Mouse (Mus musculus) heart, embryonic 13.5 days (tissue): ENCODE measurements around the gene Spdl1. TPM values are rescaled to one million over a fixed set of nuclear protein-coding genes. Genes with fewer than 3 reads are reported as not detected.
"Not testable (repeated sequence)": the region's sequence is repeated elsewhere in the genome, so short reads cannot be mapped to it uniquely, and the experiment has no call there.

Experiments used
- ATAC-seq: fragments of 200-750 bp; cut with Nextera tagmentation; 2 replicates; pipeline ENCODE4 v1.8.0; 2017; ENCODE audit warnings: moderate TSS enrichment; ENCODE audit not compliant: insufficient number of reproducible peaks, low FRiP score, low TSS enrichment; ENCODE audit errors: extremely low read depth
- H3K27ac ChIP-seq: fragments of 300-500 bp; sonication (generic); replicated peaks from 2 replicates; pipeline ENCODE4 v1.5.1; 2015; ENCODE audit warnings: moderate library complexity, mild to moderate bottlenecking, inconsistent platforms
- H3K27me3 ChIP-seq: fragments of 300-500 bp; sonication (generic); replicated peaks from 2 replicates; pipeline ENCODE4 v1.6.1; 2015; ENCODE audit warnings: mild to moderate bottlenecking, inconsistent platforms
- H3K36me3 ChIP-seq: fragments of 300-500 bp; sonication (generic); 2 replicates; pipeline ENCODE4 v1.6.1; 2015; ENCODE audit warnings: mild to moderate bottlenecking, inconsistent platforms
- H3K4me1 ChIP-seq: fragments of 300-500 bp; sonication (generic); 2 replicates; pipeline ENCODE4 v1.6.1; 2015; ENCODE audit warnings: inconsistent platforms
- H3K4me2 ChIP-seq: fragments of 300-500 bp; sonication (generic); 2 replicates; pipeline ENCODE4 v1.6.1; 2015; ENCODE audit warnings: inconsistent platforms, mild to moderate bottlenecking, moderate library complexity
- H3K4me3 ChIP-seq: fragments of 300-500 bp; sonication (generic); 2 replicates; pipeline ENCODE4 v1.5.1; 2015; ENCODE audit warnings: moderate library complexity, mild to moderate bottlenecking, inconsistent platforms
- H3K9ac ChIP-seq: fragments of 300-500 bp; sonication (generic); 2 replicates; pipeline ENCODE4 v1.6.1; 2015; ENCODE audit warnings: inconsistent platforms, mild to moderate bottlenecking, moderate library complexity
- H3K9me3 ChIP-seq: fragments of 300-500 bp; sonication (generic); 2 replicates; pipeline ENCODE4 v1.6.1; 2016; ENCODE audit warnings: inconsistent platforms
- WGBS: fragments of 180-500 bp; shearing (Covaris S2); methylation state at CpG from one replicate; pipeline ENCODE4 v1.1.7; 2015; ENCODE audit warnings: mixed read lengths; 5-methylcytosine and 5-hydroxymethylcytosine counted together
- polyA plus RNA-seq: library from polyadenylated mRNA; unstranded; fragments of >200 nt; fragmentation: Nextera tagmentation; extraction: Ambion mirVana; gene quantifications from 2 replicates; pipeline ENCODE4 v1.2.1, GENCODE M21; 2015

Gene Spdl1
- polyA plus RNA-seq, 1 experiment from 2014 or later = 14.6 TPM

DNA sequence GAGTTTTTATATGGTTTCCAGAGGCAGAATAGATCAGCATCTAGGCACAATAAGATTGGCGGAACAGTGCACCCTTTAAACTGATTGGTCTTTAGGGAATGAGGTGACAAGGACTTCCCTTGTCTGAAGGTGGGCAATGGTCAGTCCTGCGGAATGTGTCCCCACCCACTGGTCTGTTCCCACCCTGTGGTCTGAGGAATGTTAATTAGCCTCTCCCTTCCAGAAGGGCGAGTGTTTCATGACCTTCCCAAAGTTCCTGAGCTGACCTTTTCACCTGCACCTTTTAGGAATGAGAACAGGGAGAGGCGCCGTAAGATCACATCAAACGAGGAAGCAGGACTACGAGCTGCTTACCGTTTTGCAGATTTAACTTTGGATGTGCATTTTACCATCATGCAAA is 35.4 kb downstream of the Spdl1 start:
- H3K36me3 ChIP-seq, H3K9ac ChIP-seq, H3K4me3 ChIP-seq, ATAC-seq, H3K4me2 ChIP-seq, H3K9me3 ChIP-seq, H3K27me3 ChIP-seq, H3K27ac ChIP-seq, H3K4me1 ChIP-seq: not testable (repeated sequence)
- WGBS = 50% methylated on average over 8 of the region's 8 CpGs

GRCm38 (mm10) chr11:34796097-34796496 is 37.3 kb downstream of the Spdl1 start:
- no peak overlapping the region for H3K4me3 ChIP-seq
- H3K27ac ChIP-seq = no peak overlapping the region
- no peak for ATAC-seq
- H3K9ac ChIP-seq = no peak overlapping the region
- H3K9me3 ChIP-seq = no peaks in the 10 kb centered on the region
- no peaks in the 10 kb centered on the region for H3K36me3 ChIP-seq
- no peaks in the 10 kb centered on the region for H3K27me3 ChIP-seq
- no peaks in the 10 kb centered on the region for H3K4me1 ChIP-seq
- no peak overlapping the region for H3K4me2 ChIP-seq
- WGBS = 29% methylated on average over 4 of the region's 4 CpGs

DNA sequence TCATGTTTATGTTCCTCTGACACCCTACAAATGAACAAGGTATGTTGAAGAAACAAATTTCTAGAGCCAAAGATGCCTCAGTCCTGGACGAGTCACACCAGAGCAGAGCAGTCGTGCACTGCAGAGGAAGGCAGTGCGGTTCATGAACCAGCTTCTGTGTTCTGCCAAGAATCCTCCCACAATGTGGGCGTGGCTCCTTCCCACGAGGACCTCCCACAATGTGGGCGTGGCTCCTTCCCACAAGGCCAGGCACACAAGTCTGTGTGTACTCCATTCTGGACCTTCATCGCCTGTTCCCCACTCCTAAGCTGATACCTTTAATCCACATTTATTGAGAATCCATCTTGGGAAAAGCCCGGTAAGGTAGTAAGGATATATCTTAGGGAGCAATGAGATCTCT is 41.6 kb downstream of the Spdl1 start:
- WGBS = 53% methylated on average over 8 of the region's 8 CpGs

GRCm38 (mm10) chr11:34784864-34785263 is 48.6 kb downstream of the Spdl1 start:
- H3K4me1 ChIP-seq = no peaks in the 10 kb centered on the region
- no peak for ATAC-seq
- no peaks in the 10 kb centered on the region for H3K36me3 ChIP-seq
- no peak overlapping the region for H3K27ac ChIP-seq
- H3K27me3 ChIP-seq = no peaks in the 10 kb centered on the region
- H3K4me3 ChIP-seq = no peak overlapping the region
- no peak overlapping the region for H3K4me2 ChIP-seq
- no peaks in the 10 kb centered on the region for H3K9me3 ChIP-seq
- no peak overlapping the region for H3K9ac ChIP-seq

More for the DNA sequence above, 41.6 kb downstream of the Spdl1 start:
- no peaks in the 10 kb centered on the region for H3K36me3 ChIP-seq
- no peak overlapping the region for H3K4me2 ChIP-seq
- H3K9ac ChIP-seq = no peak overlapping the region
- H3K4me1 ChIP-seq = no peaks in the 10 kb centered on the region
- ATAC-seq = no peak
- H3K9me3 ChIP-seq = no peaks in the 10 kb centered on the region
- H3K27ac ChIP-seq = no peak overlapping the region
- H3K4me3 ChIP-seq = no peak overlapping the region
- H3K27me3 ChIP-seq = no peaks in the 10 kb centered on the region

DNA sequence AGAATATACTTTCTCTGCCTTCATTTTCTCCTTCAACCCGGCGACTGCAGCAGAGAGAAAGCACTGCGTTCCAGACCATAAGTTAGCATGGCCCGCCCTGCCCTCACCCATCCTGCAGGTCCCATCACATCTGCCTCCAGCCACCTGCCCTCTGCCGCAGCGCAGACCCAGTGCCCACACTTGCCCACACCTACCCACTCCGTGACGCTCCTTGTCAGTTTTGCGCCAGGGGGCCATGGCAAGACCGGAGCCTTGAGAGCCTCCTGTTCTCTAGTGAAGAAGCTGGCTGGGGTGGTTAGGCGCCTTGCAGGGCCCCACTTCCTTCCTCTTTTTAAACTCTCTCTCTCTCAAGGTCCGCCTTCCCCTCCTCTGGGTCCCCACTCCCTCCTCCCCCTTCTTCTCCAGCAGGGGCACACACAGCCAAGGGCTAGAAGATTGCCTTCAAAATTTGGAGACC is 49.8 kb downstream of the Spdl1 start, which contains the start of gene Dock2:
Dock2 (minus strand) TSS at position 306 of the 457 bp plus-strand sequence.
- WGBS = 71% methylated on average over 12 of the region's 12 CpGs
- Histone ChIP-seq H3K9me3 (no peaks in the 10 kb centered on the region), H3K27ac (no peak within 1 kb of the TSS), H3K36me3 (no peaks in the 10 kb centered on the region), H3K9ac (no peak within 1 kb of the TSS), H3K4me3 (no peak within 1 kb of the TSS), H3K4me1 (no peaks in the 10 kb centered on the region), H3K4me2 (no peak within 1 kb of the TSS), H3K27me3 (no peaks in the 10 kb centered on the region)
- no peak for ATAC-seq

DNA sequence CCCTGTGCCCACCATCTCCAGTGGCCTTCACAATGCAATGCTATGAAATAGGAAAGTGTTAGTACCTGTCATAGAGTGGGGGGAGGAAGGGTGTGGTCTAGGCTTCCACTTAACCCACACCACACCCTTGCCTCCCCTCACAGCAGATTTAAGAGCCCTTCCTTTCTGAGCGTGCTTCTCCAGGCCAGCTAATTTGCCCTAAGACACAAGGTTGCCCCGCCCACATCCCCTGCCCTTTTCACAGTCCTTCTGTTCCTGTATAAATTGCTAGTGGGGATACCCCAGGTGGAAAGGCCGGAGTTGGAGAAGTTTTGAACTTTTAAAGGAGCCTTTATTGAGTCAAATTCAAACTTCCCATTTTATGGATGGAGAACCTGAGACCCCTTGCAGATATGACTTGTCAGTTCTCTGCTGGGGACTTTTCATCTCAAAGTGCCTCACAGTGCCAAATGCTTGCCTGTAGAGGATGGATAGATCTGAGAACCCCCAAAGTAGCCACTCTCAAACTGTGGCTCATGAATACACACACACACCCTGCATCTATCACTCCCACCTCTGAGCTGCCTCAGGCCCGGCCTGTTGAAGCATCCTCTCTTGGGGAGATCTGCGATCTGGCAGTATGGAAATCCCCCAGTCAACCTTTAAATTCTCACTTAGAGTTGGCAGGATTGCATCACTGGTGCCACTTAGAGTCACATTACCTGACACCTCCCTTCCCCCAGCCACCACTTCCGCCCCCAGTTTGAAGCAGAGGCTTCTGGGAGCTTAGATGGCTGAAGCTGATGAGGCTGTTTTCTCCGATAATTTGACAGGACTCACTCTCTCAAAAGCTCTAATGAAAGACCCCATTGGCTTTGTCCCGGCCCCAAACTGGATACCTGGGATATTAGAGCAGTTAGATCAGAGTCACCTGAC is 50.7 kb downstream of the Spdl1 start:
- ATAC-seq = no peak
- 66% methylated on average over 8 of the region's 8 CpGs for WGBS
- no peaks in the 10 kb centered on the region for H3K27me3 ChIP-seq
- no peak overlapping the region for H3K4me2 ChIP-seq
- H3K9me3 ChIP-seq = no peaks in the 10 kb centered on the region
- no peak overlapping the region for H3K9ac ChIP-seq
- no peaks in the 10 kb centered on the region for H3K4me1 ChIP-seq
- no peak overlapping the region for H3K4me3 ChIP-seq
- no peaks in the 10 kb centered on the region for H3K36me3 ChIP-seq
- no peak overlapping the region for H3K27ac ChIP-seq

GRCm38 (mm10) chr11:34780786-34781185 is 52.7 kb downstream of the Spdl1 start:
- WGBS = 74% methylated on average over 2 of the region's 2 CpGs
- Histone ChIP-seq H3K9me3 (no peaks in the 10 kb centered on the region), H3K36me3 (no peaks in the 10 kb centered on the region), H3K4me2 (no peak overlapping the region), H3K9ac (no peak overlapping the region), H3K27me3 (no peaks in the 10 kb centered on the region), H3K27ac (no peak overlapping the region), H3K4me3 (no peak overlapping the region), H3K4me1 (no peaks in the 10 kb centered on the region)
- no peak for ATAC-seq

- no peak overlapping the region for H3K4me3 ChIP-seq
- H3K4me1 ChIP-seq = no peaks in the 10 kb centered on the region
- H3K27ac ChIP-seq = no peak overlapping the region
- no peak overlapping the region for H3K9ac ChIP-seq
- WGBS = 73% methylated on average over 4 of the region's 4 CpGs
- no peaks in the 10 kb centered on the region for H3K36me3 ChIP-seq
- H3K4me2 ChIP-seq = no peak overlapping the region
- no peaks in the 10 kb centered on the region for H3K27me3 ChIP-seq
- H3K9me3 ChIP-seq = no peaks in the 10 kb centered on the region
- no peak for ATAC-seq
Measured at GRCm38 (mm10) chr11:34779966-34780365, 53.5 kb downstream of the Spdl1 start.

GRCm38 (mm10) chr11:34778351-34778750 is 55.1 kb downstream of the Spdl1 start:
- no peak overlapping the region for H3K4me3 ChIP-seq
- H3K27ac ChIP-seq = no peak overlapping the region
- ATAC-seq = no peak
- H3K4me2 ChIP-seq = no peak overlapping the region
- H3K36me3 ChIP-seq = no peaks in the 10 kb centered on the region
- 68% methylated on average over 3 of the region's 3 CpGs for WGBS
- H3K4me1 ChIP-seq = no peaks in the 10 kb centered on the region
- no peaks in the 10 kb centered on the region for H3K27me3 ChIP-seq
- no peak overlapping the region for H3K9ac ChIP-seq
- no peaks in the 10 kb centered on the region for H3K9me3 ChIP-seq

GRCm38 (mm10) chr11:34777529-34777928 is 55.9 kb downstream of the Spdl1 start:
- H3K27ac ChIP-seq = no peak overlapping the region
- H3K4me1 ChIP-seq = no peaks in the 10 kb centered on the region
- no peak overlapping the region for H3K4me3 ChIP-seq
- no peaks in the 10 kb centered on the region for H3K27me3 ChIP-seq
- H3K9ac ChIP-seq = no peak overlapping the region
- H3K9me3 ChIP-seq = no peaks in the 10 kb centered on the region
- no peak for ATAC-seq
- H3K4me2 ChIP-seq = no peak overlapping the region
- no peaks in the 10 kb centered on the region for H3K36me3 ChIP-seq
- 81% methylated on average over 4 of the region's 4 CpGs for WGBS

GRCm38 (mm10) chr11:34776054-34776453 is 57.4 kb downstream of the Spdl1 start:
- ATAC-seq = no peak
- no peak overlapping the region for H3K27ac ChIP-seq
- H3K9me3 ChIP-seq = no peaks in the 10 kb centered on the region
- no peak overlapping the region for H3K4me2 ChIP-seq
- no peak overlapping the region for H3K4me3 ChIP-seq
- no peaks in the 10 kb centered on the region for H3K27me3 ChIP-seq
- 0 out of 2 replicates have a peak, but pooled peaks cover 4% of the 10 kb centered on the region for H3K4me1 ChIP-seq
- WGBS = 60% methylated on average over 2 of the region's 2 CpGs
- H3K36me3 ChIP-seq = no peaks in the 10 kb centered on the region
- no peak overlapping the region for H3K9ac ChIP-seq

GRCm38 (mm10) chr11:34774636-34775035 is 58.8 kb downstream of the Spdl1 start:
- Histone ChIP-seq H3K9ac (no peak overlapping the region), H3K27me3 (no peaks in the 10 kb centered on the region), H3K4me2 (no peak overlapping the region), H3K9me3 (no peaks in the 10 kb centered on the region), H3K36me3 (no peaks in the 10 kb centered on the region), H3K4me3 (no peak overlapping the region), H3K4me1 (0 out of 2 replicates have a peak, but pooled peaks cover 4% of the 10 kb centered on the region), H3K27ac (no peak overlapping the region)
- no peak for ATAC-seq
- WGBS = 59% methylated on average over 2 of the region's 2 CpGs
